9 mouse cellular contexts compared by ENCODE assay signal in the genomic region with DNA sequence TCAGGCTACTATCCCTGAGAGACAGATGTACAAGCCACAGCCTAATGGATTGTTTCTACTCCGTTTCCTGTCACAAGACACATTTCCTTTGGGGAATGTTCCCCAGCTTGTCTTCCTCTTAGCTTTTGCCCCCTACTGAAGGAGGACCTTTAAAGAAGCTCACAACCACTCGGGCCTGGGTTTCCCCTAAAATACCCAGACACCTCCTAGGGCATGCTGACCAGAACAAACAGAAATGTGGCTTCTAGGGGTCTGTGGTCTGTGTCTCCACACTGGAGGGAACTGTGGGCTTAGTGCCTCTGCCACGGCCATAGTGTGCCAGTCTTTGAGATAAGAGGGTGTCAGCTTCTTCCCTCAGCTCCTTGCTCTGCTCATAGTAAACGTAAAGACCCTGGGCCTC. TPM values are rescaled to one million over a fixed set of nuclear protein-coding genes. Genes with fewer than 3 reads are reported as not detected.
DNase-seq lines count a peak whose midpoint lies in the region; ATAC-seq and TF ChIP-seq lines count a peak whose summit lies in the region.
"Had no signal": no experiment of that assay in that cellular context is flagged by ENCODE, and none has a peak within 500 bp of the region (broad histone marks: within the 10 kb centered on the region; RNA-seq: fewer than 3 reads in every experiment).

No protein-coding gene starts in this region.

- in situ Hi-C loops in CH12.LX (cut with MboI; ENCODE audit: low pct_ligation_motif_present, low pct_unique_long_range_greater_than_20kb, low sequenced_read_pairs) = no loop called here

- no peak for ATAC-seq in heart, embryonic 13.5 days (ENCODE audit: extremely low read depth, insufficient number of reproducible peaks, low FRiP score, low TSS enrichment)
- no peak for ATAC-seq in heart, embryonic 16.5 days (replicated peaks; ENCODE audit: extremely low read depth, insufficient read depth, low FRiP score)
- no peak for ATAC-seq in liver, embryonic 15.5 days (ENCODE audit: insufficient read depth)
- ATAC-seq in cerebellum, adult (ENCODE audit: insufficient number of reproducible peaks, low FRiP score, low TSS enrichment) = no peak

- no peak for TF ChIP-seq RAD21 in CH12.LX (IDR thresholded peaks at IDR 0.05; ENCODE audit: low read depth, low read length)

- H3K27ac ChIP-seq in heart, embryonic 13.5 days (replicated peaks) = peak overlapping the region; percentile 94; the same call in 1 of the 2 replicates
- H3K27ac ChIP-seq in CH12.LX (ENCODE audit: insufficient read depth, low read depth) = peak overlapping the region; percentile 94
- H3K27ac ChIP-seq in heart, embryonic 16.5 days (ENCODE audit: low read length) = peak overlapping the region; percentile 91
- H3K27ac ChIP-seq in liver, embryonic 15.5 days (replicated peaks) = peak overlapping the region; percentile 97

- no peaks in the 10 kb centered on the region for H3K27me3 ChIP-seq in heart, embryonic 13.5 days (replicated peaks)
- H3K27me3 ChIP-seq in CH12.LX (replicated peaks) = no peaks in the 10 kb centered on the region
- no peaks in the 10 kb centered on the region for H3K27me3 ChIP-seq in heart, embryonic 16.5 days (ENCODE audit: control insufficient read depth, insufficient read depth, low read length)
- H3K27me3 ChIP-seq in liver, embryonic 15.5 days = no peaks in the 10 kb centered on the region

- DNase-seq in heart, postnatal 4 days = no peak
- DNase-seq in CH12.LX (ENCODE audit: extremely low read depth) = no peak
- no peak for DNase-seq in adrenal gland, adult 2 months
- DNase-seq in cerebellum, adult 8-10 months = no peak
- DNase-seq: left cerebral cortex, postnatal 4 days had no signal

- 43% methylated on average over 4 of the region's 4 CpGs for WGBS in heart, embryonic 13.5 days
- 36% methylated on average over 4 of the region's 4 CpGs for WGBS in heart, embryonic 16.5 days
- WGBS in liver, embryonic 15.5 days (ENCODE audit: insufficient replicate concordance) = 14% methylated on average over 4 of the region's 4 CpGs

- peaks cover 14% of the 10 kb centered on the region for H3K79me2 ChIP-seq in CH12.LX (replicated peaks; ENCODE audit: control insufficient read depth, extremely low read depth, insufficient read depth, poor library complexity, severe bottlenecking)

- H3K4me2 ChIP-seq in heart, embryonic 13.5 days = peak overlapping the region; percentile 96
- H3K4me2 ChIP-seq in CH12.LX (ENCODE audit: insufficient read depth, low read depth, poor library complexity, severe bottlenecking) = peak overlapping the region; percentile 81
- peak overlapping the region; percentile 91 for H3K4me2 ChIP-seq in heart, embryonic 16.5 days (ENCODE audit: low read depth, low read length)
- H3K4me2 ChIP-seq in liver, embryonic 15.5 days = peak overlapping the region; percentile 93

- TF ChIP-seq EP300 in CH12.LX (IDR thresholded peaks at IDR 0.05; ENCODE audit: low read length) = no peak

- dilution Hi-C loops in CH12.LX (cut with MboI; ENCODE audit: extremely low pct_ligation_motif_present, extremely low pct_unique_long_range_greater_than_20kb, low sequenced_read_pairs) = no loop called here

- no peak for TF ChIP-seq POLR2A in CH12.LX (IDR thresholded peaks at IDR 0.05; ENCODE audit: low read depth, low read length)

- peaks cover 45% of the 10 kb centered on the region for H3K36me3 ChIP-seq in heart, embryonic 13.5 days
- H3K36me3 ChIP-seq in CH12.LX (replicated peaks in 1 of 2; ENCODE audit: control insufficient read depth in 1 of 2, insufficient read depth in 1 of 2, low read length in 1 of 2) = peaks cover 28 to 37% of the 10 kb centered on the region in 2 experiments
- H3K36me3 ChIP-seq in heart, embryonic 16.5 days (ENCODE audit: control insufficient read depth, insufficient read depth) = peaks cover 19% of the 10 kb centered on the region
- peaks cover 38% of the 10 kb centered on the region for H3K36me3 ChIP-seq in liver, embryonic 15.5 days (replicated peaks)

- H3K4me3 ChIP-seq in heart, embryonic 13.5 days = peak overlapping the region; percentile 96; the same call in 1 of the 2 replicates
- peak overlapping the region; percentile 53 to 91 (median 79) for H3K4me3 ChIP-seq in CH12.LX (replicated peaks in 1 of 3; ENCODE audit: low read depth in 2 of 3, low read length in 2 of 3, poor library complexity in 1 of 3)
- H3K4me3 ChIP-seq in heart, embryonic 16.5 days (ENCODE audit: low read length) = peak overlapping the region; percentile 84
- H3K4me3 ChIP-seq in liver, embryonic 15.5 days (replicated peaks) = peak overlapping the region; percentile 29

- no peak for TF ChIP-seq CTCF in CH12.LX (conservative IDR thresholded peaks at IDR 0.05 in 1 of 2, IDR thresholded peaks at IDR 0.05 in 1 of 2; ENCODE audit: low read depth in 2 of 2, low read length in 2 of 2)

- peaks cover 41% of the 10 kb centered on the region for H3K4me1 ChIP-seq in heart, embryonic 13.5 days
- H3K4me1 ChIP-seq in CH12.LX (ENCODE audit: control insufficient read depth in 1 of 2, insufficient read depth in 2 of 2) = peaks cover 16 to 48% of the 10 kb centered on the region in 2 experiments
- peaks cover 25% of the 10 kb centered on the region for H3K4me1 ChIP-seq in heart, embryonic 16.5 days (ENCODE audit: control insufficient read depth, insufficient read depth, low read length)
- peaks cover 58% of the 10 kb centered on the region for H3K4me1 ChIP-seq in liver, embryonic 15.5 days (replicated peaks)

- peak overlapping the region; percentile 94 for H3K9ac ChIP-seq in heart, embryonic 13.5 days
- H3K9ac ChIP-seq in CH12.LX (ENCODE audit: insufficient read depth, low read depth) = peak overlapping the region; percentile 24
- H3K9ac ChIP-seq in heart, embryonic 16.5 days (ENCODE audit: low read length) = peak overlapping the region; percentile 89
- peak overlapping the region; percentile 87; the same call in 1 of the 2 replicates for H3K9ac ChIP-seq in liver, embryonic 15.5 days

- no peaks in the 10 kb centered on the region for H3K9me3 ChIP-seq in heart, embryonic 13.5 days
- no peaks in the 10 kb centered on the region for H3K9me3 ChIP-seq in CH12.LX (replicated peaks; ENCODE audit: low read length)
- H3K9me3 ChIP-seq in heart, embryonic 16.5 days (replicated peaks; ENCODE audit: control insufficient read depth, low read length) = no peaks in the 10 kb centered on the region
- H3K9me3 ChIP-seq in liver, embryonic 15.5 days (replicated peaks) = no peaks in the 10 kb centered on the region

RNA-seq across cellular contexts. Expression of gene Gm20605, which starts 2.6 kb away (rescaled TPM):
- polyA plus RNA-seq in heart, embryonic 13.5 days (2015; fragmentation: Nextera tagmentation; extraction: Ambion mirVana) = 5.5 TPM in 2 replicates
- 1 to 10 TPM; 4.8 to 6.6 TPM for total RNA-seq in heart, postnatal 4 days (2021)
- total RNA-seq in CH12.LX (2012; rRNA removed) (1.1 and 1.5 TPM in 2 replicates), CH12.LX (2014; rRNA removed) (0.50 and 1.1 TPM in 2 replicates)
- polyA plus RNA-seq in CH12.LX (2012; ENCODE audit: insufficient read length, low read depth) = 7.4 and 9.0 TPM in 2 replicates
- 9.1 and 12.5 TPM in 2 replicates for polyA plus RNA-seq in heart, embryonic 16.5 days (2015; fragmentation: Nextera tagmentation; extraction: Ambion mirVana)
- polyA plus RNA-seq in liver, embryonic 15.5 days (2015; fragmentation: Nextera tagmentation; extraction: Ambion mirVana) = 6.0 and 7.8 TPM in 2 replicates
- 1 to 10 TPM; 6.4 to 7.4 TPM for total RNA-seq in adrenal gland, adult 2 months (2021)
- 30.4 and 31.4 TPM in 2 replicates for polyA plus RNA-seq in adrenal gland, adult 2 months (2012; rRNA removed)

RNA-seq across cellular contexts. Expression of gene Lrch4, which starts 2.7 kb away (rescaled TPM):
- 21.8 and 24.2 TPM in 2 replicates for polyA plus RNA-seq in heart, embryonic 13.5 days (2015; fragmentation: Nextera tagmentation; extraction: Ambion mirVana)
- 10 to 100 TPM; 19.2 to 21.6 TPM for total RNA-seq in heart, postnatal 4 days (2021)
- total RNA-seq in CH12.LX (2012; rRNA removed) = 20.0 and 25.6 TPM in 2 replicates
- 9.0 and 9.9 TPM in 2 replicates for total RNA-seq in CH12.LX (2014; rRNA removed)
- 47.9 and 62.1 TPM in 2 replicates for polyA plus RNA-seq in CH12.LX (2012; ENCODE audit: insufficient read length, low read depth)
- 24.8 and 31.1 TPM in 2 replicates for polyA plus RNA-seq in heart, embryonic 16.5 days (2015; fragmentation: Nextera tagmentation; extraction: Ambion mirVana)
- 25.7 and 26.4 TPM in 2 replicates for polyA plus RNA-seq in liver, embryonic 15.5 days (2015; fragmentation: Nextera tagmentation; extraction: Ambion mirVana)
- total RNA-seq in adrenal gland, adult 2 months (2021) = 10 to 100 TPM; 27.9 to 31.7 TPM
- 36.7 and 52.7 TPM in 2 replicates for polyA plus RNA-seq in adrenal gland, adult 2 months (2012; rRNA removed)

RNA-seq across cellular contexts. Expression of gene Fbxo24, which starts 2.8 kb away (rescaled TPM):
- 0.12 and 0.23 TPM in 2 replicates for polyA plus RNA-seq in heart, embryonic 13.5 days (2015; fragmentation: Nextera tagmentation; extraction: Ambion mirVana)
- under 1 TPM; 0.21 to 0.25 TPM for total RNA-seq in heart, postnatal 4 days (2021)
- total RNA-seq in CH12.LX (2012; rRNA removed) = 0.13 TPM in 2 replicates
- not detected in 2 replicates for total RNA-seq in CH12.LX (2014; rRNA removed)
- polyA plus RNA-seq in CH12.LX (2012; ENCODE audit: insufficient read length, low read depth) = 0.24 and 0.26 TPM in 2 replicates
- 0.12 and 0.39 TPM in 2 replicates for polyA plus RNA-seq in heart, embryonic 16.5 days (2015; fragmentation: Nextera tagmentation; extraction: Ambion mirVana)
- not detected in 2 replicates for polyA plus RNA-seq in liver, embryonic 15.5 days (2015; fragmentation: Nextera tagmentation; extraction: Ambion mirVana)
- 1 to 10 TPM in 1 of 2 experiments, under 1 TPM in 1; 0.89 to 2.6 TPM for total RNA-seq in adrenal gland, adult 2 months (2021)
- 2.5 and 3.3 TPM in 2 replicates for polyA plus RNA-seq in adrenal gland, adult 2 months (2012; rRNA removed)

RNA-seq across cellular contexts. Expression of gene Sap25, which starts 9.5 kb away (rescaled TPM):
- polyA plus RNA-seq in heart, embryonic 13.5 days (2015; fragmentation: Nextera tagmentation; extraction: Ambion mirVana) = 3.9 and 4.1 TPM in 2 replicates
- total RNA-seq in heart, postnatal 4 days (2021) = 1 to 10 TPM; 1.8 to 2.2 TPM
- total RNA-seq in CH12.LX (2012; rRNA removed) = 2.2 and 2.4 TPM in 2 replicates
- total RNA-seq in CH12.LX (2014; rRNA removed) = 0.72 and 2.1 TPM in 2 replicates
- 12.1 and 16.6 TPM in 2 replicates for polyA plus RNA-seq in CH12.LX (2012; ENCODE audit: insufficient read length, low read depth)
- 6.2 and 6.3 TPM in 2 replicates for polyA plus RNA-seq in heart, embryonic 16.5 days (2015; fragmentation: Nextera tagmentation; extraction: Ambion mirVana)
- polyA plus RNA-seq in liver, embryonic 15.5 days (2015; fragmentation: Nextera tagmentation; extraction: Ambion mirVana) = 3.6 and 4.6 TPM in 2 replicates
- 10 to 100 TPM in 1 of 2 experiments, 1 to 10 TPM in 1; 3.0 to 14.8 TPM for total RNA-seq in adrenal gland, adult 2 months (2021)
- polyA plus RNA-seq in adrenal gland, adult 2 months (2012; rRNA removed) = 81.3 and 84.6 TPM in 2 replicates

RNA-seq across cellular contexts. Expression of gene Irs3, which starts 13.9 kb away (rescaled TPM):
- 0.14 TPM in 1 of 2 replicates, not detected in the other for polyA plus RNA-seq in heart, embryonic 13.5 days (2015; fragmentation: Nextera tagmentation; extraction: Ambion mirVana)
- total RNA-seq in heart, postnatal 4 days (2021) = not detected
- total RNA-seq in CH12.LX (2012; rRNA removed) = not detected in 2 replicates
- total RNA-seq in CH12.LX (2014; rRNA removed) = not detected in 2 replicates
- polyA plus RNA-seq in CH12.LX (2012; ENCODE audit: insufficient read length, low read depth) = not detected in 2 replicates
- 0.20 and 0.21 TPM in 2 replicates for polyA plus RNA-seq in heart, embryonic 16.5 days (2015; fragmentation: Nextera tagmentation; extraction: Ambion mirVana)
- polyA plus RNA-seq in liver, embryonic 15.5 days (2015; fragmentation: Nextera tagmentation; extraction: Ambion mirVana) = 0.07 TPM in 1 of 2 replicates, not detected in the other
- total RNA-seq in adrenal gland, adult 2 months (2021) = 10 to 100 TPM in 1 of 2 experiments, 1 to 10 TPM in 1; 9.6 to 14.2 TPM
- polyA plus RNA-seq in adrenal gland, adult 2 months (2012; rRNA removed) = 18.9 and 32.8 TPM in 2 replicates

Comparison
In these comparisons a context has a peak if more than half of its experiments do, and no peak if none do; other contexts are left out.
1. H3K4me3 ChIP-seq: peak in every context shown above with its lines; median percentile 96 in heart, embryonic 13.5 days; 84 in heart, embryonic 16.5 days; 79 in CH12.LX; 29 in liver, embryonic 15.5 days.
2. H3K9ac ChIP-seq: peak in every context shown above with its lines; median percentile 94 in heart, embryonic 13.5 days; 89 in heart, embryonic 16.5 days; 87 in liver, embryonic 15.5 days; 24 in CH12.LX.